Mouse (Mus musculus): ENCODE measurements around the gene Gcg. TPM values are rescaled to one million over a fixed set of nuclear protein-coding genes. Genes with fewer than 3 reads are reported as not detected.

Gcg gene
- not detected for polyA plus RNA-seq (2012; fragmentation: generic; extraction: Trizol)

DNA sequence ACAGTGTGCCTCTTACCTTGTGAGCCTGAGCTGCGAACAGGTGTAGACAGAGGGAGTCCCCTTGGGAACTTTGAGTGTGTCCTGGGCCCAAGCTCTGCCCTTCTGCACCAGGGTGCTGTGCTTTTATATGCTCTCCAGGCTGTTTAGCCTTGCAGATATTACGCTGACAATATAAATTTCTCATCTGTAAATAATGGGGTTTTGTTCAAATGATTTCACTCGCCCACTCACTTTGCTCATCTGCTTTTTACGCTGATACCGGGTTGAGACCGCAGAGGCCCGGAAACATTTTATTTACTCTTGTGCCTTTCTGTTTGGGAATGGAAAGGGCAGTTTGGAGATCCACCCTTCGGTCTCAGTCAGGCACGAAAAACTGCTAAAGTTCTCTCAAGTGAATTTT lies at the start of gene Gcg:
Gene Gcg (minus strand): TSS at position 101 of the 400 bp plus-strand sequence.

Other genes with a start within 250 kb of the Gcg start
- not detected for gene Dpp4, start 71.4 kb downstream of the Gcg start, polyA plus RNA-seq (2012; fragmentation: generic; extraction: Trizol)
- under 1 TPM in 1 of 2 experiments, not detected in 1; 0.05 TPM for gene Fap, start 90.4 kb upstream of the Gcg start, polyA plus RNA-seq (2012; fragmentation: generic; extraction: Trizol)
- gene Ifih1, start 162.6 kb upstream of the Gcg start, polyA plus RNA-seq (2012; fragmentation: generic; extraction: Trizol): under 1 TPM; 0.01 to 0.15 TPM
- gene Gca, start 180.6 kb upstream of the Gcg start, polyA plus RNA-seq (2012; fragmentation: generic; extraction: Trizol): not detected

Measured in C3H10T1/2 (cell line).